Mouse (Mus musculus) left cerebral cortex, postnatal 4 days (tissue): Measurements from ENCODE around the gene Rnf126. TPM values are rescaled to one million over a fixed set of nuclear protein-coding genes. Genes with fewer than 3 reads are reported as not detected.
A peak's percentile ranks its signal among the peaks of the same experiment; 100 is the strongest.

Experiments
- DNase-seq: peaks from one replicate; pipeline ENCODE4 v3.0.0-alpha.2; 2022
- intact Hi-C: fragments of 180-260 bp; cut with DNase I; formaldehyde crosslinking; loops from one replicate; pipeline ENCODE4 v1.15.1; 2025
- total RNA-seq, 2 experiments: library from RNA; stranded (reverse); gene quantifications; 2 replicates each; pipeline ENCODE4 v1.2.3; 2021

Gene Rnf126
- total RNA-seq, 2 experiments from 2014 or later: 85.0 to 95.3 TPM

- intact Hi-C loops: no loop called here
- peak; percentile 84 for DNase-seq
Observed at GRCm38 (mm10) chr10:79793051-79793737, 26.4 kb upstream of the Rnf126 start, which contains the start of gene Palm. Gene Palm, plus strand, starts transcription at chr10:79793572.

- DNase-seq: no peak
- intact Hi-C loops: no loop called here
Observed at GRCm38 (mm10) chr10:79792339-79793040, 25.7 kb upstream of the Rnf126 start.

- no peak for DNase-seq
- intact Hi-C loops: no loop called here
Observed at GRCm38 (mm10) chr10:79790861-79791260, 24.1 kb upstream of the Rnf126 start, which contains the start of gene Prss57. Gene Prss57, minus strand, starts transcription at chr10:79790961.

GRCm38 (mm10) chr10:79789581-79789980 is 22.8 kb upstream of the Rnf126 start:
- intact Hi-C loops: no loop called here
- no peak for DNase-seq

GRCm38 (mm10) chr10:79788386-79789158 is 21.8 kb upstream of the Rnf126 start:
- intact Hi-C loops: no loop called here
- DNase-seq: peak; percentile 82

- peak; percentile 65 for DNase-seq
- intact Hi-C loops: no loop called here
Observed at GRCm38 (mm10) chr10:79783920-79784800, 17.4 kb upstream of the Rnf126 start.

GRCm38 (mm10) chr10:79783050-79783449 is 16.3 kb upstream of the Rnf126 start:
- no peak for DNase-seq
- intact Hi-C loops: no loop called here

GRCm38 (mm10) chr10:79781956-79782355 is 15.2 kb upstream of the Rnf126 start:
- intact Hi-C loops: no loop called here
- no peak for DNase-seq

GRCm38 (mm10) chr10:79781139-79781538 is 14.4 kb upstream of the Rnf126 start:
- intact Hi-C loops: no loop called here
- no peak for DNase-seq

- DNase-seq: peak; percentile 54
- intact Hi-C loops: no loop called here
Observed at GRCm38 (mm10) chr10:79780664-79781015, 13.9 kb upstream of the Rnf126 start.

GRCm38 (mm10) chr10:79779784-79780663 is 13.3 kb upstream of the Rnf126 start:
- DNase-seq: peak; percentile 97
- intact Hi-C loops: no loop called here

GRCm38 (mm10) chr10:79779193-79779592 is 12.4 kb upstream of the Rnf126 start:
- DNase-seq: no peak
- intact Hi-C loops: no loop called here

- intact Hi-C loops: no loop called here
- DNase-seq: peak; percentile 88
Observed at GRCm38 (mm10) chr10:79778006-79778405, 11.3 kb upstream of the Rnf126 start.

GRCm38 (mm10) chr10:79777103-79777531 is 10.4 kb upstream of the Rnf126 start, which contains the start of gene Fstl3:
Gene Fstl3, plus strand, starts transcription at chr10:79777272.
- intact Hi-C loops: no loop called here

GRCm38 (mm10) chr10:79774486-79775279 is 7.9 kb upstream of the Rnf126 start:
- no peak for DNase-seq
- intact Hi-C loops: no loop called here

More at GRCm38 (mm10) chr10:79777103-79777531, 10.4 kb upstream of the Rnf126 start, which contains the start of gene Fstl3:
- DNase-seq: no peak

- intact Hi-C loops: no loop called here
- no peak for DNase-seq
Observed at GRCm38 (mm10) chr10:79773208-79773607, 6.5 kb upstream of the Rnf126 start.

GRCm38 (mm10) chr10:79772320-79772719 is 5.6 kb upstream of the Rnf126 start:
- no peak for DNase-seq
- intact Hi-C loops: no loop called here

- DNase-seq: no peak
- intact Hi-C loops: no loop called here
Observed at GRCm38 (mm10) chr10:79769329-79769728, 2.6 kb upstream of the Rnf126 start.
